Mouse (Mus musculus): ENCODE measurements around the gene Cdc5l.

- TF ChIP-seq CHD2 (IDR thresholded peaks at IDR 0.05; ENCODE audit: low read depth, low read length) (no peak), MAFK (IDR thresholded peaks at IDR 0.05; ENCODE audit: insufficient read depth, low read depth, low read length) (no peak), HCFC1 (IDR thresholded peaks at IDR 0.05; ENCODE audit: borderline replicate concordance, insufficient read depth, low read length) (no peak)
Measured at GRCm38 (mm10) chr17:45450153-45450552, 16.6 kb upstream of the Cdc5l start.
